Mouse (Mus musculus): ENCODE measurements around the gene AC170998.1. TPM values are rescaled to one million over a fixed set of nuclear protein-coding genes. Genes with fewer than 3 reads are reported as not detected.
"Not testable (repeated sequence)": the region's sequence is repeated elsewhere in the genome, so short reads cannot be mapped to it uniquely, and the experiment has no call there.

AC170998.1 gene
- polyA plus RNA-seq, 1 experiment from 2014 or later, result 3.6 TPM

GRCm38 (mm10) chr17:28709552-28710290, 16.2 kb upstream of the AC170998.1 start:
- peaks cover 12% of the 10 kb centered on the region for H3K36me3 ChIP-seq (replicated peaks)
- WGBS, result 92% methylated on average over 8 of the region's 8 CpGs
- peaks cover 7% of the 10 kb centered on the region for H3K4me1 ChIP-seq
- no peaks in the 10 kb centered on the region for H3K27me3 ChIP-seq
- ATAC-seq (ENCODE audit: low FRiP score), result no peak
- H3K9ac ChIP-seq, result no peak overlapping the region
- H3K4me3 ChIP-seq (replicated peaks), result no peak overlapping the region
- no peaks in the 10 kb centered on the region for H3K9me3 ChIP-seq
- H3K27ac ChIP-seq, result 0 out of 2 replicates have a peak overlapping the region, but pooled peaks have one; percentile 59
- H3K4me2 ChIP-seq, result no peak overlapping the region

GRCm38 (mm10) chr17:28710291-28710688, 15.6 kb upstream of the AC170998.1 start:
- Histone ChIP-seq H3K9ac (no peak overlapping the region), H3K4me2 (no peak overlapping the region), H3K27ac (no peak overlapping the region), H3K27me3 (no peaks in the 10 kb centered on the region), H3K4me1 (peaks cover 7% of the 10 kb centered on the region), H3K36me3 (replicated peaks) (peaks cover 18% of the 10 kb centered on the region), H3K9me3 (no peaks in the 10 kb centered on the region), H3K4me3 (replicated peaks) (no peak overlapping the region)
- ATAC-seq (ENCODE audit: low FRiP score), result no peak
- 91% methylated on average over 8 of the region's 8 CpGs for WGBS

DNA sequence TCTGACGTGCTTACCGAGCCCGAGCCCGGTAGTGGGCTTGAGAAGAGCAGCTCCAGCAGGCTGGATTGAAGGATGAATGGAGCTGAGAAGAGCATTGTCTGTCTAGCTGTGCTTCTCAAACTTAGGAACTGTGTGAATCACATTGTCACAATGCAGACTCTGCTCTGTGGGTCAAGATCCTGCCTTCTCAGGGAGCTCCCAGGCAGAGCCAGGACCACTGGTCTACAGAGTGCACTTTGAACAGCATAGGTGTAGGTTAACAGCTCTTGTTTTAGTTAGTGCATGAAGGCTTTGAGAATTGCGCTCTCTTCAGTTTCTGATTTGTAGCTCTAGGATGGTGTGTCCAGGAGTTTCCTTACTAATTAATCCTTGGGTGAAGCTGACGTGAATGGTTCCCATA, 14.6 kb upstream of the AC170998.1 start:
- Histone ChIP-seq H3K27me3 (no peaks in the 10 kb centered on the region), H3K4me1 (peaks cover 7% of the 10 kb centered on the region), H3K27ac (no peak overlapping the region), H3K9me3 (no peaks in the 10 kb centered on the region), H3K4me2 (no peak overlapping the region), H3K4me3 (replicated peaks) (no peak overlapping the region), H3K36me3 (replicated peaks) (peaks cover 27% of the 10 kb centered on the region), H3K9ac (no peak overlapping the region)
- 91% methylated on average over 6 of the region's 6 CpGs for WGBS
- ATAC-seq (ENCODE audit: low FRiP score), result no peak

- peaks cover 7% of the 10 kb centered on the region for H3K4me1 ChIP-seq
- no peaks in the 10 kb centered on the region for H3K9me3 ChIP-seq
- H3K36me3 ChIP-seq (replicated peaks), result peaks cover 37% of the 10 kb centered on the region
- no peak overlapping the region for H3K9ac ChIP-seq
- 95% methylated on average over 6 of the region's 6 CpGs for WGBS
- no peaks in the 10 kb centered on the region for H3K27me3 ChIP-seq
- ATAC-seq (ENCODE audit: low FRiP score), result no peak
- H3K4me3 ChIP-seq (replicated peaks), result no peak overlapping the region
- H3K27ac ChIP-seq, result no peak overlapping the region
- H3K4me2 ChIP-seq, result no peak overlapping the region
These were observed 13.6 kb upstream of the AC170998.1 start for GRCm38 (mm10) chr17:28712305-28712704.

- ATAC-seq (ENCODE audit: low FRiP score), result no peak
- Histone ChIP-seq H3K9me3 (no peaks in the 10 kb centered on the region), H3K4me1 (peaks cover 5% of the 10 kb centered on the region), H3K36me3 (replicated peaks) (peaks cover 46% of the 10 kb centered on the region), H3K4me3 (replicated peaks) (no peak overlapping the region), H3K27me3 (no peaks in the 10 kb centered on the region), H3K27ac (no peak overlapping the region), H3K4me2 (no peak overlapping the region), H3K9ac (no peak overlapping the region)
- 95% methylated on average over 3 of the region's 3 CpGs for WGBS
These were observed 11.9 kb upstream of the AC170998.1 start for GRCm38 (mm10) chr17:28714006-28714405.

DNA sequence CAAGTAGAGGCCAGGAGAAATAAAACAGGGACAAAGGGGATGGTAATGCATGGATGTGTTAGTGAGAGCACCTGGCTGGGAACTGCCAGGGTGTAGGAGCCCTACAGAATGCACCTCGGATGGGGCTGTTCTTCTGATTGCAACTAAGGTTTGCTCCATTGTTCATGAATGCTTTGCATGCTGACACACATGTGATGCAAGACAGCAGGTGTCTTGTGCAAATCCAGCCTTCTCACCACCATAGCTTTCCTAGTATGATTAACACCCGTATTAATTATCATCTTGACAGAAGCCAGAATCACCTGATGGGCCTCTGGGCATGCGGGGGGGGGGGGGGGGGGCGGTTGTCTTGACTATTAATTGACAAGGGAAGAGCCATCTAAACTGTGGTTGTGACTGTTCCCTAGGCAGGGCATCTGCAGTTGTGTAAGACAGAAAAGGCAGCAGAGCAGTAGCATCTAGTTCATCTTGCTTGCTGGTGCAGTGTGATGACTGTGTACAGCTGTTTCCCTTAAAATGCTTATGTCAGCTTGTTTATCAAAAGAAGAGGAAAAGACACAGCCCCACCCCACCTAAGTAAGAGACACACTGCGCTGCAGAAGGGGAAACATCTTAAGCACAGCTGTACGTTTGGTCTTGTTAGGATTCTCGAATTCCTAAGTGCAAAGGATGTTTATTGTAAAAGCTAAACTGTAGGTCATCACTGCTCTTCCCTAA, 9.9 kb upstream of the AC170998.1 start:
- WGBS, result 70% methylated on average over 7 of the region's 7 CpGs
- H3K27me3 ChIP-seq, result no peaks in the 10 kb centered on the region
- no peak overlapping the region for H3K4me3 ChIP-seq (replicated peaks)
- no peaks in the 10 kb centered on the region for H3K4me1 ChIP-seq
- no peak for ATAC-seq (ENCODE audit: low FRiP score)
- H3K9ac ChIP-seq, result no peak overlapping the region
- peaks cover 59% of the 10 kb centered on the region for H3K36me3 ChIP-seq (replicated peaks)
- no peaks in the 10 kb centered on the region for H3K9me3 ChIP-seq
- H3K27ac ChIP-seq, result peak overlapping the region; percentile 14; the same call in 1 of the 2 replicates
- H3K4me2 ChIP-seq, result no peak overlapping the region

DNA sequence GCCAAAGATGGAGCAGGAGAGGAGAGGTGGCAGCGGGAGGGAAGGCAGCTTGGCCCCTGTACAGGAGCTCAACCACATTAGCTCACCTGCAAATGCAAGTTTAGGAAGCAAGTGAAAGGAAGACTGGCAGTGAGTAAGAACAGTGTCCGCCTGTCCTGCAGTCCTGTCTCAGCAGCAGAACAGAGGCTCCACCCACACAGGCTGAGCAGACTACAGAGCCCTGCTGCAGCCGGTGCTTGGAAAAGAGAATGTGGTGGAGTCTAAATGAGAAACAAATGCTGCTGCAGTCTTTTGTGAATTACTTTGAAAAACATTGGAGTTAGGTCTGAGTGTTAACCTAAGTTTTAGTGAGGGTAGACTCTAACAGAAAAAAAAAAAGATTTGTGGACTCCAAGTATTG, 8.3 kb upstream of the AC170998.1 start:
- H3K9ac ChIP-seq, result no peak overlapping the region
- no peak for ATAC-seq (ENCODE audit: low FRiP score)
- no peak overlapping the region for H3K4me3 ChIP-seq (replicated peaks)
- H3K4me2 ChIP-seq, result no peak overlapping the region
- H3K27ac ChIP-seq, result no peak overlapping the region
- 79% methylated on average over 3 of the region's 3 CpGs for WGBS
- no peaks in the 10 kb centered on the region for H3K9me3 ChIP-seq
- H3K27me3 ChIP-seq, result no peaks in the 10 kb centered on the region
- peaks cover 71% of the 10 kb centered on the region for H3K36me3 ChIP-seq (replicated peaks)
- H3K4me1 ChIP-seq, result no peaks in the 10 kb centered on the region

DNA sequence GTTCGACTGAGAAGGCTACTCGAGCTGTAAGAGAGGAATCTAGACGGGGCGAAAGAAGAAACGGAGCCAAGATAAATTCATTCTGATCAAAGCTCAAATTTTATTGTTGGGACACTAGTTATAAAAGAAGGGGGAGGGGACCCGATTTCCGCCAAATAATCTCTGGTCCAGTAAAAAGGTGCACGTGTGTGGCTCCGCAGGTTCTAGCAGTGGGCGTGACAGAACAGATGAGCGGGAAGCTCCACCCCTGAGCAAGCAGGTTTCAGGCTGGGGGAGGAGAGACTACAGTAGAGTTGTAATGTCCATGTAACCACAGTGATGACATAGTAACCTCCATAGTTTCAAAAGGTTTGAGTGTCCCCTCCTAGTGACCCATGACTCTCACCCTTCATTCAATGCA, 1.6 kb downstream of the AC170998.1 start:
- 90% methylated on average over 11 of the region's 11 CpGs for WGBS
- peaks cover 77% of the 10 kb centered on the region for H3K36me3 ChIP-seq (replicated peaks)
- not testable (repeated sequence) for H3K4me1 ChIP-seq; ATAC-seq (ENCODE audit: low FRiP score); H3K9ac ChIP-seq; H3K27me3 ChIP-seq; H3K4me3 ChIP-seq (replicated peaks); H3K4me2 ChIP-seq; H3K27ac ChIP-seq; H3K9me3 ChIP-seq

DNA sequence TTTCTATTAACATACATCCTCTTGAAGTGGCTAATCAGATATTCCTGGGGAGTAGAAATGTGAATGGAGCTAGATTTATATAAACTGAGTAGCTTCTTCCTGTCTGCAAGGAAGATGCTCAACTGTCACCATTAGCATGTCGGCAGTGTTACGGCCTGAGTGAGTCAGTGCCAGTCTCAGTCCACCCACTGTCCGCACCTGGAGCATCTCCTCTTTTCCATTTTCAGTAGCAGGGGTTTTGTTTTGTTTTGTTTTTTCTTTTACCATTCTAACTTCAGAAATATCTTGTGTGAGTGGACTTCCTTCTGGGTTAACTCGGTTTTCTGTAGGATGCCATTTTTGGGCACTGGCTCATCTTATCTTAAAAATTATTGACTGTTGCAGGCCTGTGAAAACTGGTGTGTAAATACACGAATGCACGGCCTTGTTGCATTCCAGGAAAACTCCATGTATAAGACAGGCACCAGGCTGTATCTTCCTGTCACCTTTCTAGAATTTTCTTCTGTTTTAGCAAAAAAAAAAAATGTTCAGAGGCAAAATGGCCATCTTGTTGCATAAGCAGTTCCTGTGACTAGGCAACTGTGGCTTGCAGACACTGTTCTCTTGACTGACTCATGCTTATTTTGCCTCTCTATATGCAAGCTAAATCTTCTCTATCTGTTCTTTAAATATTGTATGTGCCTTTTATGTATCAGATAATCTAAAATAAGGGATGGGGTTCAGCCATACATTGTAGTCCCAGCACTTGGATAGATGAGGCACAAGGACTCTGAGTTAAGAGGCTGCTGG, 9.6 kb downstream of the AC170998.1 start:
- H3K4me3 ChIP-seq (replicated peaks), result no peak overlapping the region
- no peaks in the 10 kb centered on the region for H3K4me1 ChIP-seq
- H3K4me2 ChIP-seq, result no peak overlapping the region
- H3K27me3 ChIP-seq, result no peaks in the 10 kb centered on the region
- no peaks in the 10 kb centered on the region for H3K9me3 ChIP-seq
- H3K27ac ChIP-seq, result no peak overlapping the region
- H3K36me3 ChIP-seq (replicated peaks), result peaks cover 41% of the 10 kb centered on the region
- H3K9ac ChIP-seq, result no peak overlapping the region
- WGBS, result 92% methylated on average over 6 of the region's 6 CpGs
- ATAC-seq (ENCODE audit: low FRiP score), result no peak

DNA sequence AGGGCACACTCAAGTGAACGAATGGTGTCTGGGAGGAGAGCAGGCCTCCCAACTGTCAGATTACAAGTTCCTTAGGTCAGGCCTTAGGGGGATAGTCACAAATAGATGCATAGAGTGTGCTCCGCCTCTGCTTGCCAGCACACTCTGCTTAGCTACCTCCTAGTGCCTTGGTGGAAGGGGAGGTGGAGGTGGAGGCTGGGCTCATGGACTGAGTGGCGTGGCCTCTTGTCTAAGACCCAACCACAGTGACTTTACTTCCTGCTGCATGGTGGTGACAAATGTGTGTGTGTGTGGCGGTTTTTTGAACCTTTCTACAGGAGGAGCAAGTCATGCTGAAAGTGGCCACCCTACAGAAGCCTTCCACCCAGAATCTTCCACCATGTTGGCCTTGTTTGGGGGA, 10.6 kb downstream of the AC170998.1 start:
- Histone ChIP-seq H3K36me3 (replicated peaks) (peaks cover 40% of the 10 kb centered on the region), H3K27ac (no peak overlapping the region), H3K9me3 (no peaks in the 10 kb centered on the region), H3K9ac (no peak overlapping the region), H3K4me1 (no peaks in the 10 kb centered on the region), H3K4me2 (no peak overlapping the region), H3K4me3 (replicated peaks) (no peak overlapping the region), H3K27me3 (no peaks in the 10 kb centered on the region)
- 89% methylated on average over 4 of the region's 4 CpGs for WGBS
- ATAC-seq (ENCODE audit: low FRiP score), result no peak

DNA sequence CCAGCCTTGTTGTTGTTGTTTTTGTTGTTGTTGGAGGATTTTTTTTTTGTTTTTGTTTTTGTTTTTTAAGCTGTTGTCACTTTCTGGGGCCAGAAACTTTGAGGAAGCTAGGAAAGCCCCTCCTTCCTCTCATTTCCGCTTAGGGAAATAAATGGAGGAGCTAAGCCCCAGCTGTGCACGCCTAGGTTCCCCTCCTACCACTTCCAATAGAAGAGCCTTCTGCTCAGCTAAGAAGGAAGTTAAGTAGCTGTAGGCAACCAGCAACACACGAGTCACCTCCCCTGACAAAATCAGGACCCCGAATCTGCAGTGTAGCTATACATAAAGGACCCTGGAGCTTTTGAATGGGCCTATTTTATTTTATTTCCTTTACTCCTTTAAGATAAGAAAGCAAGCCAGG, 12.1 kb downstream of the AC170998.1 start:
- H3K27me3 ChIP-seq, result no peaks in the 10 kb centered on the region
- peaks cover 43% of the 10 kb centered on the region for H3K36me3 ChIP-seq (replicated peaks)
- WGBS, result 87% methylated on average over 4 of the region's 4 CpGs
- no peak overlapping the region for H3K27ac ChIP-seq
- no peak for ATAC-seq (ENCODE audit: low FRiP score)
- no peaks in the 10 kb centered on the region for H3K9me3 ChIP-seq
- H3K4me3 ChIP-seq (replicated peaks), result no peak overlapping the region
- H3K9ac ChIP-seq, result no peak overlapping the region
- H3K4me1 ChIP-seq, result no peaks in the 10 kb centered on the region
- H3K4me2 ChIP-seq, result no peak overlapping the region

GRCm38 (mm10) chr17:28739244-28739643, 13.4 kb downstream of the AC170998.1 start:
- peaks cover 55% of the 10 kb centered on the region for H3K36me3 ChIP-seq (replicated peaks)
- no peaks in the 10 kb centered on the region for H3K4me1 ChIP-seq
- H3K9me3 ChIP-seq, result no peaks in the 10 kb centered on the region
- 93% methylated on average over 6 of the region's 6 CpGs for WGBS
- no peaks in the 10 kb centered on the region for H3K27me3 ChIP-seq
- H3K4me3 ChIP-seq (replicated peaks), result no peak overlapping the region
- H3K9ac ChIP-seq, result no peak overlapping the region
- ATAC-seq (ENCODE audit: low FRiP score), result no peak
- no peak overlapping the region for H3K4me2 ChIP-seq
- H3K27ac ChIP-seq, result no peak overlapping the region
